Mouse (Mus musculus): ENCODE results near the gene Dntt.

The Dntt gene

DNA sequence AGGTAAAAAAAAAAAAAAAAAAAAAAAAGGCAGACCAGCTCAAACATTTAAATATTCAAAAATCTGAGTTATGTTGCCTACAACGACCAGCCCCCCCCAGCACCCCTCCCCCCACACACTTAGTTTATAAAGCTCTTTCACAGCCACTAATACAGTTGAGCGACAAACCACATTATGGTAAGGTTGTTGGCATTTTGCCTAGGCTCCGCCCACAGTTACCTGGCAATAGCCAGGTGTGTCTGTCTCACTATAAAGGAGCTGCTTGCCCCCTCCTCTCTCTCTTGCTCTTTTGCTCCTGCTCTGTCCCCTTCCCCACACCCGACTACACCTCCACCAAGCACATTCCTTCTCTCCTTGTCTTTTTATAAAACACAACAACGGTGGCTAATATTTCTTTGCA lies 17.4 kb upstream of the Dntt start:
- no peak for DNase-seq (ENCODE audit: low spot score)

DNA sequence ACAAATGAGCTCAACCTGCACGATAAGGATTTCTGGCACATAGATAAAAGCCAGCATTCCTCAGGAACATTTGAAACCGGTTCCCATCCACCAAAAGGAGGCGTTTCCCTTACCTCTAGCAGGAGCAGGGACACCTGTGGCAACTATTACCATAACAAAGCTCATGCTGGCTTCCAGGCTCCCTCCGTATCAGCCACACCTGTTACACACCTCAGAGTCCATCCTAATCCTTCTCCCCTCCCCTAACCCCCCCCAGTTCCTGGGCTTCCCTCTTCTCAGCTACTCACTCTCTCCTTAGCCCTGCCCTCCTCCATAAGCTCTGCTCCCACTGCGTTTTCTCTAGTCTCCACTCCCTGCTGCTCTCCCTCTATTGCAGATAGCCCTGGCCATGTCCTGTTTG lies 15.5 kb upstream of the Dntt start:
- DNase-seq (ENCODE audit: low spot score) = no peak

DNA sequence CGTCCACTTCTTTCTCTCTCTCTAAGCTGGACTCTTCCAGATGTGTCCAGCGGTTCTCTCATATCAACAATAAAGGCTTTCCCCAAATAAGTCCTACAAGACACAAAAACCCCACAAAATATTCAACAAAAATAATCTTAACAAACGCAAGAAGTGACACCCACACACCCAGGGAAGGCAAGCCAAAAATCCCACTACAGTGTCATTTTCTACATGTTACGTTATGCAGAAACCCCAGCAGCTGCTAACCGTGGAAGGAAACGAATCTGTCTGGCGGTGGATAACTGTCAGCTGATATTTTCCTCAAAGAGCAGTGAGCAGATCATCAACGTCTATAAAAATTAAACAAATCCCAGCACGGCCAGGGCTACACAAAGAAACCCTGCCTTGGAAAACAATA lies 15.1 kb upstream of the Dntt start:
- DNase-seq (ENCODE audit: low spot score) = no peak

DNA sequence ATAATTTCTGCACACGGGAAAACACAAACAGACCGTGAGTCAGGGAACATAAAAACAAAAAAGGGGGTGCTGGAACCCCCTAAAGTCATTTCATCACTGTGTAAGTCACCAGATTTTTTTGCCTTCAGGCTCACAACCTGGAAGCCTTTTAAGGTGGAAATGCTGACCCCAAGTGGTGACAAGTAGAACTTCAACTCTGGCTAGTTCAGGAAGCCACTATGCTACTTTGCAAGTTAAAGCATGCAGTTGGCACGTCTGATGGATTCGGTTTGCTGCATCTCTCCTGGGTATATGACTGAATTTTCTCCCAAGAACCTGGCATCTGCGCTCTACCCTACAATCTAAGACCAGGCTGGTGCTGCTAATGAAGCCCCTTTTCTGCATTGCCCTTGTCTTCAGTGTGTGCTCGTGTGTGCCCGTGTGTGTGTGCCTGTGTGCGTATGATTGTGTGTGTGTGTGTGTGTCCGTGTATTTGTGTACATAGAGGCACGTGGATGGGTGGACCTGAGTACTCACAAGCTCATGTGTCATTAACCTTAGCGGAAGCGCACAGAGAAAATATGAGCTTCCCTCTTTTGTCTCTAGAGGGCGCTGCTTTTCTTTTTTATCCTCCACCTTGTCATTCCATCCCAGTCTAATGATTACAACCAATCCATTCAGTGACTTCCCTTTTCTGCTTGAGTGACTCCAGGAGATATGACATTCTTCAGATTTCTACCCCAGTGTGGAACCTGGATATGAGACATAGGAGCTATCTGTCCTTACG lies 12.9 kb upstream of the Dntt start:
- DNase-seq (ENCODE audit: low spot score) = peak; percentile 62

DNA sequence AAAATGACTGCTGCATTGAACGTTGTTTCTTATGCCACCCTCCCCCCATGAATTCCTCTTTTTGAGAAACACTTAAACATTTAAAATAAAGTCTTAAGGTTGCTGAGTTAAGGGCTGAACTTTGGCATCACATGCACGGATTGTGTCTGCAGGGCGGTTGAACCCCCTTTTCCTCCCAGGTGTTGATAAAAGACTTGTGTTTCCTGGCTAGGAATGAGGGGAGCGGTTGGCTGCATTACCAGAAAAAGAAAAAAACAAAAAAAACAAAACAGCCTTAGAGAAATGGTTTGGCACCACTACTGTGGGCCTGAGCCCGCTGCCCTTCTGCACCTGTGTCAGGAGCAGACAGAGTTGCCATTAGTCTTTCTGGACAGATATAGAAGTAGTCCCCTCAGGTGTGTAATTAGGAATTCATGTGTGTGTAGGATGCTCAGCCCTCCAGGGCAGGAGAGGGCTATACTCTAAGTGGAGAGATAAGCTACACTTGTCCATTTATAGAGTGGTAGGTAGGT lies 9.9 kb upstream of the Dntt start:
- no peak for DNase-seq (ENCODE audit: low spot score)

DNA sequence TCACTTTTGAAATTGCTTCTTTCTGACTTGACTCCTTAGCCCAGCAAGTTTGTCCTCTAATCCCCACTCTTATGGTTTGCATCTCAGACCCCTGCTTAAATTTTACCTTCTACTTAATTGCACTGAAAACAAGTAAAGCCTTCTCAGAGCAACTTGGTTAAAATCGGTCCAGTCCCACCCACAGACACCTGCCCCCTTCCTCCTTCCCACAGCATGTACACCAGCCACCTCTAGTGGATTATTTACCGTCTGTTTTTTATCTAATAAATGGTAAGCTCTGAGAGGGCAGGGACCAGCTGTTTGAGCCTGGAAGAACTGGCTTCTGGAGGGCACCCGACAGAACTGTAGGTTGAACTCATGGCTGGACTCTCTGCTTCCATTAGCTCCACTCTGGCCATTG lies 8.5 kb upstream of the Dntt start:
- DNase-seq (ENCODE audit: low spot score) = no peak

DNA sequence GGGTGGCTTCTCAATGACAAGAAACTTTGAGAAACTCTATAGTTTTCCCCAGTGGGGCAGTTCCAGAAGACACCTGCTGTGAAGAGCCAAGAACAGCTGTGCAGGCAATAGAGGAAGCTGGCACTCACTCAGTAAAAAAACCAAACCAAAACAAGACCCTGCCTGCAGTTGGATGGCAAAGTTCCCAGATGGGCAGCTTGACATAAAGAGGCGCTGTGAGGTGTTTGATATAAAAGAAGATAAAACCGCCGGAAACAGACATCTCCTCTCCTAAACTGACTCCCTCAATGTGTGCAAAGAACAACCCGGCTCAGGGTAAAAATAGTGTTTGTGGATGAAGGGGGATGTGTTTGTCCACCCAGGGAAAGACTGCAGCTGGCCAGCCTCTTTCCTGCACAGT lies 6.8 kb upstream of the Dntt start:
- DNase-seq (ENCODE audit: low spot score) = no peak

DNA sequence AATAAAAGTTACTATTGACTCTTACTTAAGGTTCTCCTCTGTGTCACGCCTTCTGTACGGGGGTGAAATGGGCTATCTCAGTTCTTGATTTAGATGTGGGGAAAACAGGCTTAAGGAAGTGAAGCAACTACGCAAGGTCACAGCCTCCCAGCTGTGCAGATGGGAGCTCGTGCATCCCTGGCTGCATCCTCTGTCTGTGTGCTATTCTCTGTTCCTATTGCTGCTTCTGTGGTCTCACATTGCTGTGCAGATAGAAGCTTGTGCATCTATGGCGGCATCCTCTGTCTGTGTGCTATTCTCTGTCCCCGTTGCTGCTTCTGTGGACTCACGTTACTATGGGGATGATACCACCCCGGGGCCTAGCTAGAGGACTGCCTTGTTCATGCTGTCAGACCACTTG lies 2.5 kb upstream of the Dntt start:
- no peak for DNase-seq (ENCODE audit: low spot score)

DNA sequence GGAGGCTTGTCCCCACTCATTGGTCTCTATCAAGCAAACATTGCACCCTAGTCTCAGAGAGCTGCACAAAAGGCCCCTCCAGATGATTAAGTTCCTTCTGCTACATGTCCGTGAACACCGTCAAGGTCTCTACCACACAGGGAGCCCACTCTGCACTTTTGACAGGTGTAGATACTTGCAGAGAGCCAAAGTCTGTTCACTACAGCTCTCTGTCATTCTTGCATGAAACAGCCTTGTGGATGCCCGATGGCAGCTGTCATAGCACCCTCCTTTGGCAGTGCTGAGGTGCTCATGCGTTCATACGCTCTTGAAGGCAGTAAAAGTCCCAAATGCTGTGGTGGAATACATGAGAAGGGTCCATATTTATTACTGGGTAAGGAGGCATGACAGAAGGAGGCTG lies 2.1 kb upstream of the Dntt start:
- DNase-seq (ENCODE audit: low spot score) = no peak

DNA sequence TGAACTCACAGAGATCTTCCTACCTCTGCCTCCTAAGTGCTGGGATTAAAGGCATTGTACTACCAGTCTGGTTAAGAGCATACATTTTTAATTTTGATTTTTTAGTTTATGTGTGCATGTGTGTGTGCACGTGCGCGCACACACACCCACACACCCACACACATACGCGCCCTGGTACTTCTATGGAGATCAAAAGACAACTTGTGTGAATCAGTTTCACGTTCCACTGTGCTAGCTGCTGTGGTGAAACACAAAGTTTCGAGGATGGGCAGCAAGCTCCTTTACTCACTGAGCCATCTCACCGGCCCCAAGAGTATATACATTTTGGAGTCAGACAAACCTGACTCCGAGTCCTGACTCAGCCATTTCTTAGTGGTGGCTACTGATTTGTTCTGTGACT lies 1.5 kb upstream of the Dntt start:
- no peak for DNase-seq (ENCODE audit: low spot score)

DNA sequence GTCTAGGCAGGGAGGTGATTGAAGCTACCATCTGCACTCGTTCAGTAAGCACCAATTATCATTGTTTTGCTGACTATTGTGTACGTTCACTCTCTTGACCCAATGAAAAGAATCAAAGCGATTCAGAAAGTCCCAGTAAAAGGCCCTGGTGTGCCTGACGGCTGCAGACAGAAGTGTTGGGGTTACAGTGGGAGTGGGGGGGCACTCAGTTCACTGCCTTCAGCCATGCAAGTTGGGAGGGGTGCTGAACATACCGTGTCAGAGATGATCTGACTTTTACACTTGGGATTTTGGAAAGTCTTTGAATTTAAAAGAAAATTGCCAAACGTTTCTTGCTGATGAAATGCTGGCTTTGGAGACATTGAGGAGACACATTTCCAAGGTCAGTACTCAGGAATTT lies 1.1 kb downstream of the Dntt start:
- DNase-seq (ENCODE audit: low spot score) = no peak

DNA sequence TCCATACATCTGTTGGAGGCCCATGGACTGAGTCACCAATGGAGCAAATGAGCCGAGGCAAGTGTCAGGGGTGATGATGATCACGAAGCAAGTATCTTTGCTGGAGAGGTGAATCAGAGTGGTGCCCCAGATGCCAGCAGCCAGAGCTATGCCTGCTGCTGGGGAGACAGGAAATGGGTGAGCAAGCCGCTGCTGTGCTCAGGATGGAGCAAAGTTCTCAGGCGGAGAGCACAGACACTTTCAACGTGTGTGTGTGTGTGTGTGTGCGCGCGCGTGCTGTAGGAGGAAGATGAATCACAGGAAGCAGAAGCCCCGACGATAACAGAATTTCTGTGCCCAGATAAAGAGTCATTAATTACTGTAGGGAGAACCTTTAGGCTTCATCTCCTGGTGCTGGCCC lies 1.9 kb downstream of the Dntt start:
- no peak for DNase-seq (ENCODE audit: low spot score)

DNA sequence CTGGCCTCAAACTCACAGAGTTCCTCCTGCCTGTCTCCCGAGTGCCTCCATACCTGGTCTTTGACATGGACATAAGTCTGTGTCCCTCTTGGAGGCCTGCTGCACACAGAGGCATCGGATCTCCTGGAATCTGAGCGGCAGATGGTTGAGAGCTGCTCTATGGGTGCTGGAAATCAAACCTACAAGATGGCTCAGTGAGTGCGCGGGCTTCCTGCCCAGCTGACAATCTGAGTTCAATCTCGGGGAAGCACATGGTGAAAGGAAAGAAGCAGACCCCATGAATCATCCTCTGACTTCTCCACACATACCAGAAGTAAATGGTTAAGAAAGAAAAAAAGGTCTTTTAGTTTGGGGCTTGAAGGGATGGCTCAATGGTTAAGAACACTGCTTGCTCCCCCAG lies 2.8 kb downstream of the Dntt start:
- no peak for DNase-seq (ENCODE audit: low spot score)

DNA sequence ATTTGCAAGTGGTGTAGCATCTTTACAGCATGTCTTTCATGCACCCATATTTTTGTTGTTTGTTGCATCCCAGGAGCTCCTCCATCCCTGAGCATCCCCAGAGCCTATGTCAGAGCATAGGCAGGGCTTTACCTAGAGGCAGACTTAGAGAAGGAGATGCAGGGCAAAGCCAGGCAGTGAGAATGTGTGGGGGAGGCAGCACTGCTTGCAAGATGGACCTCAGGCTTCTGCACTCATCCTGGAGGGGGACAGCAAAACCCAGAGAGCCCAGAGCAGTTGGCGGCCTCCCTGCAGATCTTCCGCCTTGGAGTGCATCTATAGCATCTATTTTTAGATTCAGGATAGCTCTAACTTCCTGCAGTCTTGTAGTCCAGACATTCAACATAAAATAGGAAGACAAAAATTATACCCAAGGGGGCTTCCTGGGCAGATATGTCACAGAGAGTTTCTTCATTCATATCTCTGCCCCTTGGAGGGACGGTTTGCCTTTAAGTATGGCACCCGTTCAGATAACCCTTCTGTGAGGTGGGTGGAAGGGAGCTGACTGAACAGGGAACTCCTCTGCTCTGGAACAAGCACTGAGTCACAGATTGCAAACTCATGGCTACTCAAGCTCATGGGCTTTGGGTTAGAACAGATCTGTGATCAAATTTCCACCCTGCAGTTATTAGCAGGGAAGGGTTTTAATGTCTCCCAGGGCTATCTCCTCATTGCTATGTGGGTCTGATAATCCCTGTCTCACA lies 6.9 kb downstream of the Dntt start:
- DNase-seq (ENCODE audit: low spot score) = no peak

DNA sequence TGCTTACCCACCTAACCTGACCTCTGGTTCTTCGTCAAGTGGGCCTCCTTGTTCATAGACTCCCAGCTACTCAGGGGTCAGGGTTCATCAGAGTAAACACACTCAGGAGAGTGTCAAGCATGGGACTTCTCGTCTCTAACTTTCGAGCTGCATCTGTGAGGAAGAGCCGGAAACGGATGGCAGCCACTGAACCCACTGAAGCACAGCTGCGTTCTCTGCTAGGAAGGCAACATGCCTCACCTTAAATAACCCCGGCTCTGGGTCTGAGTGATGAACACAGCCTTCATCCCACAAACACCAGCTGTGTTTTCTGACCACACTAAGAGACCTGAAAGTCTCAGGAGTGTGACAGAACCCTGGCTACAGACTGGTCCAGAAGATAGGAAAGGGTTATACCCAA lies 10.0 kb downstream of the Dntt start:
- no peak for DNase-seq (ENCODE audit: low spot score)

DNA sequence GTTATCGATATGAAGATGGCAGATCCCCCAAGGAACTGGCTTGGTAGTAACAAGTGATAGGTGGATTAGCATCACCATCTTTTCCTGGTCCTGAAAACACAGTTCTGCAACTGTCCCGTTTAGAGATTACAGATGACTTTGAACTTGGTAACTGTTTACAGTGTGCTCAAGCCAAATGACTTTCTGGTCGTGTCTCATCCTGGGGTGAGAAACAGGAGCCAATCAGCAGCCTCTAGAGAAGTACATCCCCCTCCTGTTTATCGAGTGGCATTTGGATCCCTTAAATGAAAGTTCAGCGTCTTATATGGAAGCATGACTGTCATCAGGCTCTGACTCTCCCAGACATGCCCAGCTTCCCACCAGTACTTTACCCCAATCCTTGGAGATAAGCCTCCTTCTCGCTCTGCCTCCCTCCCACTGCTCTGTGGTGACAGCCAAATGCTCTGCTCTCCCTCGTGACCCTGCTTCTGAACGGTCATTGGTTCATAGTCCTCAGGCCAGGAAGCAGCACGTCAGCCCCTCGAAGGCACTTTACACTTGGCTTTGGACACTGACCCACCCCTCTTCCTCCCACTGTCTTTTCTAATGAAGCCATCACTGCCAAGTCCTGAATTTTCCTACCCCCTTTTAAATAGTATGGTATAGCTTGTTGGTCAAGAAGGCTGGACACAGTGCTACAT lies 16.2 kb downstream of the Dntt start:
- DNase-seq (ENCODE audit: low spot score) = no peak

DNA sequence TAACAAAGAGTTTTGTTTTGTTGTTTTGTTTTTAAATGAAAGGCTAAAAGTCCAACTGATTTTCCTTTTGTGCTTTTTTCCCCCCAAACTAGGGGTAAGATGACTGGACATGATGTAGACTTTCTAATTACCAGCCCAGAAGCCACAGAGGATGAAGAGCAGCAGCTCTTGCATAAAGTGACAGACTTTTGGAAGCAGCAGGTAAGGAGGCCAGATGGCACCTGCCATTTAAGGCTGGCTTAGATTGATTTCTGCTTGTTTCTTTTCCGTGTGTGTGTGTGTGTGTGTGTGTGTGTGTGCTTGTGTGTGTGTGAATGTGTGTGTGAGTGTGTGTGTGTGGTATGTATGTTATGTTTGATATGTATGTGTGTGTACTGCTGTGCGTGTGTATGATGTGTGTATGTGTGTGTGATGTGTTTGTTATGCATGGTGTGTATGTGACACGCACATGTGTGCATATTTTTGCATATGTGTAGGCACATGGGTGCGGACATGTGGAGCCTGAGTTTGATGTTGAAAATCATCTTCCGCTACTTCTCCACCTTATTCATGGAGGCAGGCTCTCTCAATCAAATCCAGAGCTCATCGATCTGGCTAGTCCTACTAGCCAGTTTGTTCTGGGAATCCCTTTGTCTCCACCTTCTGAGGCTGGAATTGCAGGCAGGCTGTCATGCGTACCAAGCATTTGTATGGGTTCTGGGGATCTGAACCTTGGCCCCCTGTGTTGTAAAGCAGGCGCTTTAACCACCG lies 18.5 kb downstream of the Dntt start:
- no peak for DNase-seq (ENCODE audit: low spot score)

DNA sequence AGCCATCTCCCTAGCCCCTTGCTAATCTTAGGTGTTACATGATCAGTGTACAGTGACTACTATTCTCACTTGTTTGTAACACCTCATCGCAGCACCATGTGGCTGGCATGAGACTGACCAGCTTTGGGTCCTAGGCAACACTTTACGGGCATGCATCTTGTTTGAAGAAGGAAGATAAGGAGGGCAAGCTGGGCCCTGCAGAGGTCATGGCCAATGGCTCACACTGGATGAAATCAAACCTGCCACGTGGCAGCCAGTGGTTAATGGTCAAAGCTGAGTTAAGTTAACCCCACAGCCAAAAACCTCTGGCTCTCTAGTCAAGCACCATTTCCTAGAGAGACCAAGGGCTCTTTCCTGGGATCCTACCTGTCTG lies 19.1 kb downstream of the Dntt start:
- no peak for DNase-seq (ENCODE audit: low spot score)

DNA sequence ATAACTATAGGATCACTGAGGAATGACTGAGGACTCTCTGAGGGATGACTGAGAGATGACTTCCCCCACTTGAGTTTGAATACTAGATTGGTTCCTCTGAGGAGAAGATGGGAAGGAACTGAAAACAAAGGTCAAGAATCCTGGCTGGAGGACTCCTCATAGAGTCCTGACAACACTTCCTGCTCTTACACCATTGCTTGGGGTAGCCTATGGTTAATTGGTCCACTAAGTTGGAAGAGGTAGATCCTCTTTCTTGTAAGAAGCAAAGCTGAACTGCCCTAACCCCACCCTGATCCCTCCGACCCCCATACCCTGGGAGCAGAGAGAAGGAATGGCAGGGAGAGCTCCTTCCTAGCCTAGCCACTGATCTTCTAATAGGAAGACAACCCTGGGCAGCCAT lies 22.6 kb downstream of the Dntt start:
- no peak for DNase-seq (ENCODE audit: low spot score)

DNA sequence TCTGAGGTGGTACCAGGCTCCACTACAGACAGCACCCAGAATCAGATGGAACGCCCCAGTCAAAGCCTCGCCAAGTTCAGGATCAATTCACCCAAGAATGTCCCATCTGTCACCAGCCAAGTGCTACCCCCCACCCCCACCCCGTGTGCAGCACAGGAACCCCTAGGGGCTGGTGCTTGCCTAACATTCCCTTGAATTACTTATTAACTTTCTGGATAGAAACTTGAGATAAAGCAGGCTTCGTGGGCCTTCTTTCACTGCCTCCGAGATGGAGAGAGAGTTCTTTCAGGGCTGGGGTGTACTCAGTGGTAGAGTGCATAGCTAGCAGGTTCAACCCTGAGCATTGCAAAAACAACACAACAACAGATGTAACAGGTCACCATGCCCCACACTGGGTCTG lies 23.2 kb downstream of the Dntt start:
- no peak for DNase-seq (ENCODE audit: low spot score)

DNA sequence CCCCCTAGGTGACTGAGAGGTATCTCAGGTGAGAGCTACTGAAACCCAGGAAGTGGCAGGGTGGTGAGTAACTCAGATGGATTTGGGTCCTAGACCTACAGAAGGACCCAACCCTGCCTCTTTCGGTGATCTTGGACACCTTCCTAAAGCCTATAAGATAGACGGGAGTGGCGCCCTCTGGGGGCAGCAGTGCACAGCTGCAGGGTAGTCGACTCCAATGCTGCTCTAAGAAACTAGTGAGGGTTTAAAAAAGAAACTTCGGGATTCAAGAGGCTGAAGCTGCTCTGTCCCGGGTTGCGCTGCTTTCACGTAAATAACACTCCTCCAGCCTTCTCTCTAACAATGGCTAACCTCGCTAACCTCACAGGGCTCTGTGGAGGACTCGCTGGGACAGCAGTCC lies 24.5 kb downstream of the Dntt start:
- no peak for DNase-seq (ENCODE audit: low spot score)

DNA sequence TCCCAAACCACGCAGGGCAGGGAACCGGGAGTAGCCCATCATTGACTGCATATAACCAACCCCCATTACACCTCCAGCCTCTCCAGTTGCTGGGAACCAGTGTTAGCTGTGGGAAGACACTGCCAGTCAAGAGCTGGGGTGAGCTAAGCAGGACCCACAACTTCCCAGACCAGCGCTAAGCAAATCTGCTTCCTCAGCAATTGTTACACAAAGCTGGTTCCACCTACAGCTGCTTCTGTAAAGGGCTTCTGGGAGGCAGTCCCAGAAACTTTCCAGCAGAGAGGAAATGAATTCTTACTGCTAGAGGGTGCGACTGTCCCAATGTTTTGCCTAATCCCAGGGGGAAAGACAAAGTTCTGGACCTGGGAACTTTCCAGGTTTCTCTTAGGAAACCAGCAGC lies 25.6 kb downstream of the Dntt start:
- no peak for DNase-seq (ENCODE audit: low spot score)

DNA sequence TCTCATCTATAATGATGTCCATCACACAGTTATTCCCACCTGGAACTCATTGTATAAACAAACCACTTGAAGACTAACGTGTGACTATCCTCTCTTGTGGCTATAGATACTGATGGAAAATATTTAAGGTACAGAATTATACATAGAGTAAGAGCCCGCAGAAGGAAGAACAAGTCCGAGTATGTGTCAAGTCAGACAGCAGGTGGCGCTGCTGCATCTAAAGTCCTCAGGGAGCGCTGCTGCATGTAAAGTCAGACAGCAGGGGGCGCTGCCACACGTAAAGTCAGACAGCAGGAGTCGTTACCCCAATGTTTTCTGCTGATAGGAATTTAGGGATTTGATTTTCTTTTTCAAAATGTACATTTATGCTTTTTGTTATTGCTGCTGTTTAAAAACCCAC lies 42.4 kb downstream of the Dntt start:
- peak; percentile 95 for DNase-seq (ENCODE audit: low spot score)
